Mouse (Mus musculus) forebrain, embryonic 15.5 days (tissue): ENCODE data around the gene Gm9918. TPM values are rescaled to one million over a fixed set of nuclear protein-coding genes. Genes with fewer than 3 reads are reported as not detected.

Source experiments
- ATAC-seq: fragments of 200-750 bp; cut with Nextera tagmentation; replicated peaks from 2 replicates; pipeline ENCODE4 v1.8.0; 2017; ENCODE audit warnings: mild to moderate bottlenecking, moderate TSS enrichment, moderate library complexity
- H3K27ac ChIP-seq: fragments of 300-500 bp; sonication (generic); replicated peaks from 2 replicates; pipeline ENCODE4 v1.5.1; 2015; ENCODE audit warnings: mild to moderate bottlenecking, inconsistent platforms
- H3K27me3 ChIP-seq: fragments of 300-500 bp; sonication (generic); 2 replicates; pipeline ENCODE4 v1.6.1; 2015; ENCODE audit warnings: inconsistent platforms
- H3K36me3 ChIP-seq: fragments of 300-500 bp; sonication (generic); 2 replicates; pipeline ENCODE4 v1.6.1; 2015; ENCODE audit warnings: mild to moderate bottlenecking, inconsistent platforms
- H3K4me1 ChIP-seq: fragments of 300-500 bp; sonication (generic); 2 replicates; pipeline ENCODE4 v1.6.1; 2015; ENCODE audit warnings: inconsistent platforms
- H3K4me2 ChIP-seq: fragments of 300-500 bp; sonication (generic); replicated peaks from 2 replicates; pipeline ENCODE4 v1.6.1; 2015; ENCODE audit warnings: mild to moderate bottlenecking, inconsistent platforms
- H3K4me3 ChIP-seq: fragments of 300-500 bp; sonication (generic); 2 replicates; pipeline ENCODE4 v1.5.1; 2015; ENCODE audit warnings: mild to moderate bottlenecking, inconsistent platforms
- H3K9ac ChIP-seq: fragments of 300-500 bp; sonication (generic); replicated peaks from 2 replicates; pipeline ENCODE4 v1.6.1; 2015; ENCODE audit warnings: mild to moderate bottlenecking, inconsistent platforms
- H3K9me3 ChIP-seq: fragments of 300-500 bp; sonication (generic); 2 replicates; pipeline ENCODE4 v1.6.1; 2016; ENCODE audit warnings: inconsistent platforms
- WGBS: fragments of 180-500 bp; shearing (Covaris S2); methylation state at CpG from one replicate; pipeline ENCODE4 v1.1.7; 2015; ENCODE audit warnings: mixed read lengths; 5-methylcytosine and 5-hydroxymethylcytosine counted together
- polyA plus RNA-seq: library from polyadenylated mRNA; unstranded; fragments of >200 nt; fragmentation: Nextera tagmentation; extraction: Ambion mirVana; gene quantifications from 2 replicates; pipeline ENCODE4 v1.2.1, GENCODE M21; 2015

The Gm9918 gene
- polyA plus RNA-seq, 1 experiment from 2014 or later, result not detected

DNA sequence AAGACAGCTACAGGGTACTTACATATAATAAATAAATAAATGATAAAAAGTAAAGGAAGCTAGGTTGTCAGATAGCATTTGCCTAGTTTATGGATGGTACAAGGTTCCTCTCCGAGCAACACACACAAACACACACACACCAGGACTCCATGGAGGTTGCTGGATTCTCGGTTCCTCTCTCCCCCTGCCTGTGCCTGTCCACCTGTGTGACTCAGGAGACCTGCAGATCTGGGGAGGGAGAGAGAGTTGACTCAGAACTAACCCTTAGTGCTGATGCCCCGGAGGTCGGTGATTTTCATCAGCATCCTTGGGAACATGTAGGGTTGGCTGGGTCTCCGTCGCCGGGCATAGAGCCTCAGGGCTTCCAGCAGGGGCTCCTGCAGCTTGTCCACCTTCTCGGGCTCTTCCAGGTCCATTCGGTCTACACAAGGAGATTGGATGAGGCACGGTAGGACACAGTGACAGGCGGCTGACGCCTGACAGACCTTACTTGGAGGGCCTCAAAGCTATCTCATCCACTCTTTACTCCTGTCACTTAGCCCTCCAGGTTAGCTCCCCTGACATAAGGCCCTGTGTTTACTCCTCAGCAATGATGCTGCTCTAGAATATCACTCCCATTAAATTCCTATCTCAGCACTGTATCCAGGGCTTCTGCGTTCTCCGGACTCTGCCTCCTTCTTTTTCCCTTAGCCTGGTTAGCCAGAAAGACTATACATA lies 31.7 kb upstream of the Gm9918 start:
- Histone ChIP-seq H3K4me1 (peaks cover 10% of the 10 kb centered on the region), H3K4me2 (no peak overlapping the region), H3K9ac (no peak overlapping the region), H3K27me3 (no peaks in the 10 kb centered on the region), H3K9me3 (no peaks in the 10 kb centered on the region), H3K4me3 (no peak overlapping the region), H3K36me3 (no peaks in the 10 kb centered on the region), H3K27ac (no peak overlapping the region)
- WGBS, result 86% methylated on average over 14 of the region's 14 CpGs
- ATAC-seq, result no peak

DNA sequence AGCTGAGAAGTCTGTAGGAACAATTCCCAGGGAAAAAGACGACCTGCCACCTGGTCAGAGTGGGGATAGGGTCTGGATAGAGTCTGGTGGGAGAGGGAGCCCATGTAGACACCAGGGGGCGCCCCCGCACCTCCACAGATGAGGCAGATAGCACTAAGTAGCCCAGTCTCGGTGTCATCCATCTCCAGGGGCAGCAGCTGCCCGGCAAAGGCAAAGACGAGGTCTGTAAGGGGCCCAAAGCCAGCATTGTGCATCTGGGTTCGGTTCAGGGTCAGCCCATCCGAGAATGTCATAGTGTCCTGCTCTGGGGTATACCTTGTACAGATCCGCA lies 31.1 kb upstream of the Gm9918 start:
- Histone ChIP-seq H3K4me2 (no peak overlapping the region), H3K4me3 (no peak overlapping the region), H3K27ac (no peak overlapping the region), H3K27me3 (no peaks in the 10 kb centered on the region), H3K9ac (no peak overlapping the region), H3K4me1 (peaks cover 14% of the 10 kb centered on the region), H3K36me3 (no peaks in the 10 kb centered on the region), H3K9me3 (no peaks in the 10 kb centered on the region)
- peak; percentile 80 for ATAC-seq
- WGBS, result 10% methylated on average over 9 of the region's 9 CpGs

DNA sequence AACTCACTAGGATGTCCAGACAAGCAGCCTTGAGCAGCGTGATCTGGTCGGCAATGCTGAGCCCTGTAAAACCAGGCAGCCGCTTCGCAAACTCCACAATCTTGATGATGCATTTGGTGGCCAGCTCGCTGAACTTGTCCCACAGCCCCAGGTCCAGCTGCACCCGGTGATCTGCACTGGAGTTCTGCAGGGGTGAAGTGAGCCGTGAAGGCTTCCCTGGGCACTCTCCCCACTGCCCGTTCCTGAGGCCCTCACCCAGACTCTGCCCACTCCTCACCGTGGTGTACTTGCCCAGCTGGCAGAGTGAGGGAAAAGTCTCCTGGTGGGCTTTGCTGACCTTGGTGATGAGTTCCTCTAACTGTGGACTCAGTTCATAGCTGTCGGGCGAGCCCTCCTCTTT lies 30.5 kb upstream of the Gm9918 start:
- Histone ChIP-seq H3K27me3 (peaks cover 2% of the 10 kb centered on the region; the same call in 1 of the 2 replicates), H3K4me3 (no peak overlapping the region), H3K9me3 (no peaks in the 10 kb centered on the region), H3K4me1 (peaks cover 20% of the 10 kb centered on the region), H3K36me3 (no peaks in the 10 kb centered on the region), H3K27ac (no peak overlapping the region), H3K9ac (no peak overlapping the region), H3K4me2 (no peak overlapping the region)
- WGBS, result 83% methylated on average over 11 of the region's 11 CpGs
- ATAC-seq, result no peak

- Histone ChIP-seq H3K27me3 (peaks cover 8% of the 10 kb centered on the region), H3K9ac (no peak overlapping the region), H3K4me1 (peaks cover 24% of the 10 kb centered on the region), H3K27ac (no peak overlapping the region), H3K36me3 (no peaks in the 10 kb centered on the region), H3K4me2 (no peak overlapping the region), H3K4me3 (no peak overlapping the region), H3K9me3 (no peaks in the 10 kb centered on the region)
- no peak for ATAC-seq
- WGBS, result 81% methylated on average over 4 of the region's 4 CpGs
Observed at GRCm38 (mm10) chr15:102240607-102241006, 29.8 kb upstream of the Gm9918 start.

DNA sequence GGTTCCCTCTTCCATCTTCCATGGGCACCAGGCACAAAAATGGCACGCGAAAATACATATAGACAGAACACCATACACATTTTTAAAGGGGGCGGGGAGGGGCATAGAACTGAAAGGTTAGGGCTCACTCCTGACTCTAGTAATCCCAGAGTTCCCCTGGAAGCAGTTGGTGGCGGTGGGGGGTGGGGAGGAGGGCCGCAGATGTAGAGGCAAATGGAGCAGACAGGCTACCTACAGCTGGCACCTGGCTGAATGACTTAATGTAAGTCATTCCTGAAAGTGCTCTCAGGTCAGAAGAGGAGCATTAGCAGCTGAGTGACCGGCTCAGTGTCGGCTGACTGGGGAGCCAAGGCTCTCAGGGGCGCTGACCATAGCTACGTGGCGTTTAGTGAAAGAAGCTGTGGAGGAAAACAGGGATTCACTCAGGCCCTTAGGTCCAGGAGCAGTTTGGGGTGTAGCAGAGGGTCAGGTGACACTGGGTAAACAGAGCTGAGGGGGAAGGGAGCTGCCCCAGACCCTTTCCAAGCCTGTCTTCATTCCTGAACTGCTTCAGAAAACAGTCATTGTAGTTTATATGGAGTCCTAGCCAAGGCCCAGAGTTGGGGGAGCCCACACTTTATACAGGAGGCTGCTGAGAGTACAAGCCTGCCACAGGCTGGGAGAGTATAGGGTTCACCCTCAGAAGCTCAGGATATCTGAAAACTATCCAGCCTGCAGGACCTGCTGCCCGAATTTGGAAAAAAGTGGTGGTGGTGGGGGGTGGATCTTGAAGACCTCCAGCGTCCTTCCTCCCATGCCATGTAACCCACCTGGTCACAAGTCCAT lies 27.7 kb upstream of the Gm9918 start:
- no peak for ATAC-seq
- Histone ChIP-seq H3K9me3 (no peaks in the 10 kb centered on the region), H3K4me2 (no peak overlapping the region), H3K9ac (no peak overlapping the region), H3K27ac (no peak overlapping the region), H3K27me3 (peaks cover 11% of the 10 kb centered on the region), H3K36me3 (no peaks in the 10 kb centered on the region), H3K4me3 (no peak overlapping the region), H3K4me1 (peaks cover 39% of the 10 kb centered on the region)
- WGBS, result 38% methylated on average over 12 of the region's 12 CpGs

- no peak for ATAC-seq
- Histone ChIP-seq H3K4me3 (no peak overlapping the region; the same call in 1 of the 2 replicates), H3K9ac (no peak overlapping the region), H3K36me3 (no peaks in the 10 kb centered on the region), H3K9me3 (no peaks in the 10 kb centered on the region), H3K4me1 (peaks cover 48% of the 10 kb centered on the region), H3K4me2 (peak overlapping the region; percentile 29), H3K27me3 (peaks cover 14% of the 10 kb centered on the region), H3K27ac (no peak overlapping the region)
- 17% methylated on average over 22 of the region's 22 CpGs for WGBS
Observed at GRCm38 (mm10) chr15:102243229-102244190, 26.9 kb upstream of the Gm9918 start.

- peaks cover 18% of the 10 kb centered on the region for H3K27me3 ChIP-seq
- no peaks in the 10 kb centered on the region for H3K9me3 ChIP-seq
- 14% methylated on average over 19 of the region's 19 CpGs for WGBS
- no peaks in the 10 kb centered on the region for H3K36me3 ChIP-seq
- H3K4me3 ChIP-seq, result peak overlapping the region; percentile 61
- peaks cover 51% of the 10 kb centered on the region for H3K4me1 ChIP-seq
- 0 out of 2 replicates have a peak overlapping the region, but pooled peaks have one; percentile 1 for H3K9ac ChIP-seq
- peak overlapping the region; percentile 94 for H3K4me2 ChIP-seq
- no peak overlapping the region for H3K27ac ChIP-seq
- no peak for ATAC-seq
Observed at GRCm38 (mm10) chr15:102244306-102245191, 25.8 kb upstream of the Gm9918 start.

GRCm38 (mm10) chr15:102245461-102245881 lies 24.9 kb upstream of the Gm9918 start:
- 10% methylated on average over 14 of the region's 14 CpGs for WGBS
- no peaks in the 10 kb centered on the region for H3K36me3 ChIP-seq
- peak overlapping the region; percentile 91; the same call in 1 of the 2 replicates for H3K27ac ChIP-seq
- ATAC-seq, result no peak
- peak overlapping the region; percentile 94 for H3K4me2 ChIP-seq
- H3K4me3 ChIP-seq, result peak overlapping the region; percentile 61
- H3K27me3 ChIP-seq, result peaks cover 25% of the 10 kb centered on the region
- peak overlapping the region; percentile 53 for H3K9ac ChIP-seq
- no peaks in the 10 kb centered on the region for H3K9me3 ChIP-seq
- H3K4me1 ChIP-seq, result peaks cover 51% of the 10 kb centered on the region

- Histone ChIP-seq H3K36me3 (no peaks in the 10 kb centered on the region), H3K27ac (peak overlapping the region; percentile 91), H3K4me3 (peak overlapping the region; percentile 61), H3K27me3 (peaks cover 27% of the 10 kb centered on the region), H3K4me2 (peak overlapping the region; percentile 94), H3K9me3 (no peaks in the 10 kb centered on the region), H3K4me1 (peaks cover 51% of the 10 kb centered on the region), H3K9ac (peak overlapping the region; percentile 53)
- WGBS, result under 1% methylated on average over 39 of the region's 44 CpGs
- ATAC-seq, result peak; percentile 93
Observed at GRCm38 (mm10) chr15:102245891-102246741, 24.2 kb upstream of the Gm9918 start.

DNA sequence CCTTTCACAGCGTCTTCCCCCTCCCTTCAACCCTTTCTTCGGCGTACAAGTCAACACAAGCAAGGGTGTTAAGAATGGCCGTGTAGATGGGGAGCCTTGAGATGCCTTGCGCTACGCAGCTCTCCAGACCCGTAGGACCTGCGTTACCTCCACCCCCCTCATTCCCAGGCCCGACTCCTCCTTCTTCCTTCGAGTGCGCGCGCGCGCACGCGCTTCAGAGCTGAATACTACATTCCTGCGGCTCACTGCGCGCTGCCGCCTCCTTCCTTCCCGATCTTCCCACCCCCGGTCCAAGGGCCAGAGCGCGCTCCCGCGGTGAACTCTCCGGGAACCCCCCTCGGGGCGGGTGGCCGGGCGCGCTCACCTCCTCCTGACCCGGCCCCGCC lies 23.5 kb upstream of the Gm9918 start:
- WGBS, result under 1% methylated on average over 28 of the region's 35 CpGs
- peak overlapping the region; percentile 53 for H3K9ac ChIP-seq
- peaks cover 51% of the 10 kb centered on the region for H3K4me1 ChIP-seq
- peak overlapping the region; percentile 61 for H3K4me3 ChIP-seq
- H3K36me3 ChIP-seq, result no peaks in the 10 kb centered on the region
- peak; percentile 78 for ATAC-seq
- peak overlapping the region; percentile 94 for H3K4me2 ChIP-seq
- peak overlapping the region; percentile 91 for H3K27ac ChIP-seq
- no peaks in the 10 kb centered on the region for H3K9me3 ChIP-seq
- peaks cover 27% of the 10 kb centered on the region for H3K27me3 ChIP-seq
